Mouse (Mus musculus) G1E-ER4 (cell line): ENCODE measurements around the gene Spsb1. TPM values are rescaled to one million over a fixed set of nuclear protein-coding genes. Genes with fewer than 3 reads are reported as not detected.

Experiments used
- GATA1 ChIP-seq: IDR thresholded peaks from one replicate; pipeline ENCODE4 v1.8.0; 2012; ENCODE audit warnings: low read length, inconsistent platforms
- polyA plus RNA-seq: library from polyadenylated mRNA; stranded (reverse); fragments of >175 nt; gene quantifications from 2 replicates; pipeline ENCODE4 v1.2.3, GENCODE M21; 2012

Gene Spsb1
- polyA plus RNA-seq, 1 experiment: 0.03 TPM

GRCm38 (mm10) chr4:149890551-149890950 is 64.3 kb downstream of the Spsb1 start:
- TF ChIP-seq GATA1: no peak

- TF ChIP-seq GATA1: no peak
Observed at GRCm38 (mm10) chr4:149889851-149890250, 65.0 kb downstream of the Spsb1 start.

GRCm38 (mm10) chr4:149888736-149889470 is 65.9 kb downstream of the Spsb1 start:
- TF ChIP-seq GATA1: no peak

DNA sequence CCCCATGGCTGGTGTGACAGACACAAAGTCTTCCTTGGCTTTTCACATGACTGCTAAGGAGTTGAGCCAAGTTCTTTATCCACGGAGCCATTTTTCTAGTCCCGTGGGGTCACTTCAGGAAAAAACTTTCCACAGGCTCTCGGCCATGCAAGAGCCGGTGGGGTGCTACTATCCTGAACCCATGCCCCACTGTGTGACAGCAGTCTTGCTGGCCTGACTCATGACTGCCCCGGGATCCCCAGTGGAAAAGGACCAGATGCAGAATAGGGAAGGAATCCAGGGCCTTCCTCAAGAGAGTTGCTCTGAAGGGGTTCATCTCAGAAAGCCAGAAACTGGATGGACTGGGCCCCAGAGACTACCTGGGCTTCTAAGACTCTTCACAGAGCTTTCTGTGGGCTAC is 66.7 kb downstream of the Spsb1 start:
- no peak for TF ChIP-seq GATA1

GRCm38 (mm10) chr4:149886298-149887271 is 68.3 kb downstream of the Spsb1 start:
- TF ChIP-seq GATA1: no peak

GRCm38 (mm10) chr4:149883990-149884389 is 70.9 kb downstream of the Spsb1 start:
- no peak for TF ChIP-seq GATA1

DNA sequence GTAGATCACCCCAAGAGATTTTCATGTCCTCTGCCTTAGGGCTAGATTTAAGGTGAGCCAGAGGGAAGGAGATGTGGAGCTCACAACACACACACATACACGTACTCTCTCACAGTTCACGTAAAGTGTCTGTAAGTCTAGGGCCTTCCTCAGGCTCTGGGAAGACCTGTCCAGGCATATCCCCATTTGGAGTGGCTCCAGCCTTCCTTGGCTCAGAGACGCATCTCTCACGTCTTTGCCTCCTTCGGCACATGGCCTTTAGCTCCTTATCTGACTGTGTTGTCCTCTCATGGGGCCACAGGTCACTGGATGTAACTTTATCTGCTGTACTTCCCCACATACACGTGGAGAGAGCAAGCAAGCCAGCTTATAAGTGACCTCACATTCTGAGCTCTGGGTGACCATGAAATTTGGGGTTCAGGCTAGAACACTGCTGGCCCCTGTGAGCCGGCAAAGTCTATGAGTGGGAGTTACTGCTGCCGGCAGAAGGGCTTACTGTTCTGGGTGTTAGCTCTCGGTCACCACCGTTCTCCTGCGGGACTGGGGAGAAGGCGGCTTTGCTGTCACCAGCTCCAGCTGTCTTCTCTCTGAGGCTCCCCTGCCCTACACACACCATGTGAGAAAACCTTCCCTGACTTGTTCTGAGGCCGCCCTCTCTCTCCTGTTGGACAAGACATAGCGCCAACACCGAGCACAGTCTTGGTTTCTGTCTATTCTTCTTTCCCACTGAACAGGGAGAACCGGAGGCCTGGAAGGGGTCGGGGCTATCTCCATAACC is 72.5 kb downstream of the Spsb1 start:
- TF ChIP-seq GATA1: no peak

DNA sequence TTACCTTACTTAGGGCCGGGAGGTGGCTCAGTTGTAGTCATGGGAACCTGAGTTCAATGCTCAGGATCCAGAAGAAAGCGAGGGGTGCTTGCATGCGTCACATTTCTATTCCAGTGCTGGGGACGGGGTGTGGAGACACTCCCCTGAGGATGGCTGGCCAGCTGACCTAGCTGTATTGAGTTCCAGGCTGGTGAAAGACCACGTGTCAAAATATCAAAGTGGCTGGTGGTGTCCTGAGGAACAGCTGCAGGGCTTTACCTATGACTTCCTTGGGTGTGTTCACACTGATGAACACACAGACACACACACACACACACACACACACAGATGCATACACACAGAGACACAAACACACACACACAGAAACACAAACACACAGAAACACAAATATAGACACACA is 73.9 kb downstream of the Spsb1 start:
- no peak for TF ChIP-seq GATA1

GRCm38 (mm10) chr4:149879980-149880379 is 74.9 kb downstream of the Spsb1 start:
- no peak for TF ChIP-seq GATA1

DNA sequence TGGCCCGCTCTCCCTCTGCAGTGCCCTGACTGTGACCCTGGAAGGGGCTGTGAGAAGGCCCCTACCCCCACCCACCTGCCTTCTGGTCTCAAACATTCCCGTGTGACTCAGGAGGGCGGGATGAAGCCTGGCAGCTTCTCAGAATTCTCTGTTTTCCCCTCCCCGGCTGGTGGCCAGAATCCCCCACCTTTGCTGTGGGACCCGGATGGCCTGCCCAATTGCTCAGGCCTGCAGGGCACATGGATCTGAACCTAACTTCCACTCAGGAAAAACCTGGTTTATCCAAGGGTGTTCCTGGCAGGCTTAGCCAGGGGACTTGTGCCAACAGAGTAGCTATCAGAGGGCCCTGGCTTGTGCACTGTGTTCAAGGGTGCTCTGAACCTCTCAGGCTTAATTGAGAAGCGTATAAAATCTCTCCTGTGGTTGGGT is 76.8 kb downstream of the Spsb1 start:
- no peak for TF ChIP-seq GATA1

DNA sequence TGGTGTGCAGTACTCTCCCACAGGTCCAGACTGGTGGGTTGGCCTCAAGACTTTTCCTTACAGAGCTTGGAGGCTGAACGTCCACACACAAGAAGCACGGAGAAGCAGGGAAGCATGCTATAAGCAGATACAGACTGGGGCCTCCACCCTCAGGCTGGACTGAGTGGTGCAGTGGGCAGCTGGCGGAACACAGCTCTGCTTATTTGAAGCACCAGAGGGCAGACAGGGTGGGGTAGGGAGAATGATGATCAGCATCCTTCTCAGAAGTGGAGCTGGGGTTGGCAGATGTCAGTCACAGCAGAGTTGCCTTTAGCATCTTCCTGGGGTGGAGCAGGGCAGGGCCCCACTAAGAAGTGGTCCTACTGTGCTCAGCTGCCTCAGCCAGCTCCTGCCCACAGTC is 77.6 kb downstream of the Spsb1 start:
- TF ChIP-seq GATA1: no peak

DNA sequence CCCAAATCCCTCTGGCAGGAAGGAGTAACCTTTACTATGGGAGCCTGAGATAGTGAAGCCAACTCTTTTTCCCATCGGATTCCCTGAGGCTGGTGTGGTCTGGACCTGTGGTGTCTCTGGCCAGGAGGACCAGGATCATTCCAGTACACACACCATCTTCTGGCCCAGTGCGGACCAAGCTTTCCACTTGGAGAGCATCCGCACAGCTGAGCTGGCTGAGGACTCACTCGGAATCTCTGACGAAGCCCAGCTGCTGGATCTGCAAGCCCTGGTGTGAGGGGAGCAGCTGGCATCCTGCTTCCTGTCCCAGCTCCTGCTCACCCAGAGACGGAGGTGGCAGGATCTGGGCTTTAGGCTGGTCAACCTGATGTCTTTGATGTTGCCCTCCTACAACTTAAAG is 78.1 kb downstream of the Spsb1 start:
- no peak for TF ChIP-seq GATA1

DNA sequence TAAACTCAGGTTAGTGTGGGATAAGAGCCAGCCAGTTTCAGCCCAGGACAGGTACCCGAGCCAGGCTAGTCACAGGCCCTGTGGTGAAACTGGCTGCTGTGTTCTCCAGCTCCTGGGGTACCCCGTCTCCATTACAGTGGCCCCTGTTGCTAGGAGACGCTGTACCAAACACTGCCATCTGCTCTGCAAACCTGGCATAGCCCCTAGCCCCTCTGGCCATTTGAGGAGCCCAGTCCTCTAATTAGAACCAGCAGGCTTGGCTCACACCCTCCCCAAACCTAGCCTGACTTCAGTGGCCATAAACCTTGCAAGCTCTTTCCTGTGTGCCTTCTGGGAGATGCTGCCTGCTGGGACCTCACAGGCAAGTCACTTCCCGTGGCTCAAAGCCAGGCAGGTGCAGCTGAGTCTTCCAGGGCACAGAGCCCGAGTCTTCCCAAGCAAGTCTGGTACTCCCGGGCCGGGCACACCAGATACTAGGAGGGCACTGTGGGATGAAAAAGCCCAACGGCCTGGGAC is 78.8 kb downstream of the Spsb1 start:
- TF ChIP-seq GATA1: no peak

GRCm38 (mm10) chr4:149875296-149875695 is 79.5 kb downstream of the Spsb1 start:
- TF ChIP-seq GATA1: no peak

GRCm38 (mm10) chr4:149872236-149872635 is 82.6 kb downstream of the Spsb1 start:
- TF ChIP-seq GATA1: no peak
